Mouse (Mus musculus) lung, adult 2 months (tissue): ENCODE results near the gene Tnfrsf4.

Source experiments
- CTCF ChIP-seq: fragments of 200-500 bp; IDR thresholded peaks from 2 replicates; pipeline ENCODE4 v1.5.1; 2011; ENCODE audit warnings: mild to moderate bottlenecking, low read length, control low read depth; ENCODE audit not compliant: insufficient read depth
- POLR2A ChIP-seq: fragments of 200-500 bp; IDR thresholded peaks from 2 replicates; pipeline ENCODE4 v1.6.1; 2011; ENCODE audit warnings: low read depth, mild to moderate bottlenecking, control low read depth, low read length, borderline replicate concordance; ENCODE audit errors: extremely low read depth

DNA sequence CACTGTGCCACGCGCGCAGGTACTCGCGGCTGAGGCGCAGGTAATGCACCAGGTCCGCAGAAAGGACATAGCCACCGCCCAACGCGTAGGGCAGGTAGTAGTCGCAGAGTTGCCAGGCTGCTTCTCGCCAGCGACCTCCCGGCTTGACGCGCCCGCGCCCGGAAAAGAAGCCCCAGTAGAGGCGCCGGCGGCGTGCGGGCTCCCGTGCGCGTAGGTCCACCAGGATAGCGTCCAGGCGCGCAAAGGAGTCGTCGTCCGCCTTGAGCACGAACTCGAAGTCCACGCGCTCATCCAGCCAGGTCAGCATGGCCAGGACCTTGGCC is 21.8 kb upstream of the Tnfrsf4 start:
- TF ChIP-seq CTCF (no peak), POLR2A (no peak)
